Mouse (Mus musculus): Measurements from ENCODE around the gene Stxbp2.

Stxbp2 gene

DNA sequence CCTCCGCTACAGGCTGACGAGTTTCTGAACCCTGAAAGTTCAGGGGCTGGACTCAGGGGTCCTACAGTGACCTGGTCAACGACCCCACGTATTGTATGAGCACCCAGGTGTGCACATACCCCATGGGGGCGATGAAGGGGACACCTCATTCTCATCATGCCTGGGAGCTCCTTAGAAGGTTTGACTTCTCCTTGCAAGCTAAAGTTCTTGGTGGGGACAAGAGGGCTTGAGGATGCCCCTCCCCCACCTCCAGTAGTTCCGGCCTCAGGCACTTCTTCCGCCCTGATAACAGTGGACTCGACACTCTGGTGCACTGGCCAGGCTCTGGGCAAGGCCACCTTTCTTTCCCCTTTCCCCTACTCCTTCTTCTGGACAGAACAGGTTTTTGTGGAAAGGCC lies 722 bp downstream of the Stxbp2 start:
- peak; percentile 33 for DNase-seq (ENCODE audit: low read depth, low spot score)

DNA sequence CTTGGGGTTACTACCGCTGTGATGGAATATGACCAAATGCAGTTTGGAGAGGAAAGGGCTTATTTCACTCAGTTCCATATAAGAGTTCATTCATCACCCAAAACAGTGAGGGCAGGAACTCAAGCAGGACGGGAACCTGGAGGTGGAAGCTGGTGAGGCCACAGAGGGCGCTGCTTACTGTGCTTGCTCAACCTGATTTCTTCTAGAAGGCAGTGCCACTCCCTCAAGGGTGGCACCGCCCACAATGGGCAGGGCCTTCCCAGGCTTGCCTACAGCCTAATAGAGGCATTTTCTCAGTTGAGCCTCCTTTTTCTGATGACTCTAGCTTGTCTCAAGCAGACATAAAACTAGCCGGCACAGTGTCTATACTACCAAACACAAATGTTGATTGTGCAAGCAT lies 15.0 kb downstream of the Stxbp2 start:
- peak; percentile 85 for DNase-seq (ENCODE audit: low read depth, low spot score)

DNA sequence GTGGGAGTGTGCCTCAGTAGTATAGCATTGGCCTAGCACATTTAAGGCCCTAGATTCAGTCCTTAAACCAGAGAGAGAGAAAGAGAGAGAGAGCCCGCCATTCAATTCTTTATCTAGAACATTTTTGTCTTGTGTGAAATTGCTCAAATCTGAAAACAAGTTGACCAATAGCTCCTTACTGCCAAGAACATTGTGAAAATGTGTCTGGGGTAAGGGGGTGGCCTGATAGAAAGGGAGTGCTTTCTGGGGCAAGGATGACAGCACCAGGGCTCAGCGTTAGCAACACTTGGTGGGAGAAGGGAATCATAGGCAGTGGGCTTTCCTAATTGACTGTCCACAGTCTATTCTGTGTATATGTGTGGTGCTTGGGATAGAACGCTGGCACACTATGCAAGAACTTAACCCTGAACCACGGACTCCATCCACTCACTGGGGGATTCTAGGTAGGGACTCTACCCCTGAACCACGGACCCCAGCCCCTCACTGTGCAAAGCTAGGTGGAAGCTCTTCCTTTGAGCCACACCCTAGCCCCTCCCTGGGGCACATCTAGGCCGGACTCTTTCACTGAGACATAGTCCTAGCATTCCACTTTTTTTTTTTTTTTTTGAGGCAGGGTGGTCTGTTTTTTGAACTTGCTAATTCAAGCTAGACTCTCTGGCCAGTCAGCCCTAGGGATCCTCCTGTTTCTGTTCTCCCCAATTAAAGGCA lies 16.2 kb downstream of the Stxbp2 start:
- DNase-seq (ENCODE audit: low read depth, low spot score) = no peak

DNA sequence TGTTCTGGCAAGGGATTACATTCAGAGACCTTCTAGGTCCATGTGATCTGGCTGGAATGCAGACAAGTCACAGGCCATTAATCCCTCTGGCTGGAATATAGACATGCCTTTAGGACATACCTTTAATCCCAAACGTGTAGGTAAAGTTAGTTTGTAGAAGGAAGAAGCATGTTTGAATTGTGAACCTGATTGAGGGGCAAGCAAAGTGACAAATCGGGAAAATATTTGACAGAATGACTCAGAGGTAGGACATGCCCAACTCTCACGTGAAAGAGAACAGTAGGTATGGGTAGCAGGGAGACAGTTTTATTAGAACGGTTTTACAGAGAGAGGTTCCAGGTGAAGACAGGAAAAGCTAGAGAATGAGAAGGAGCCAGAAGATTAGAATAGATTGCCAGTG lies 16.8 kb downstream of the Stxbp2 start:
- DNase-seq (ENCODE audit: low read depth, low spot score) = no peak

DNA sequence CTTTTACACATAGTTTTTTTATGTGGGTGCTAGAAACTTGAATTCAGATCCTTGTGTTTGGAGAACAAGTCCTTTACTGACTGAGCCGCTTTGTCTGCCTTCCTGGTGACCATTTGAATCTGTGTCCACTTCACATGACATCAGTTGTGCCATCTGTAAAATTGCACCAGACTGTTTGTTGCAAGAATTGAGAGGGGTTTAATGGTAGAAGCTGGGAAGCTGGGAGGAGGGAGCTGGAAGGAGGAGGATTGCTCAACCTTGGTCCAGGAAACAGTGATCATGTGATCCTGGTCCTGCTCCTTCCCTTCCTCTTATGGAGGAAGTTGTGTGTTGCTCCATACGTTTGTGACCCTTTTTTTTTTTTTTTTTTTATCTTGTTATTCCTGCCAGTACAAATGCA lies 17.5 kb downstream of the Stxbp2 start:
- DNase-seq (ENCODE audit: low read depth, low spot score) = no peak

DNA sequence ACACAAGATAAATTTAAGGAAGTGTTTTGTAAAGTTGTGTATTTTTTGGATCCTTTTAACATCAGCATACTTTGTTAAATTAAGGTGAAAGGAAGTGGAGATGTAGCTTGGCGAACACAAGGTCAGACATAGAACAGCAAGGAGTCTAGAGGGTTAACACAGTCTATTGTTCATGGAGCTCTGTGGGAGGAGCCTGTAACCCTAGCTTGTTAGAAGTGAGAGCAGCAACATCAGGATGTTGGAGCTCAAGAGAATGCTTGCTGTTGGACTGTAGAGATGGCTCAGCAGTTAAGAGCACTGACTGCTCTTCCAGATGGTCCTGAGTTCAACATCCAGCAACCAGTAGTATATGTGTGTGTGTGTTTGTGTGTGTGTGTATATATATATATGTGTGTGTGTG lies 18.2 kb downstream of the Stxbp2 start:
- DNase-seq (ENCODE audit: low read depth, low spot score) = peak; percentile 80

DNA sequence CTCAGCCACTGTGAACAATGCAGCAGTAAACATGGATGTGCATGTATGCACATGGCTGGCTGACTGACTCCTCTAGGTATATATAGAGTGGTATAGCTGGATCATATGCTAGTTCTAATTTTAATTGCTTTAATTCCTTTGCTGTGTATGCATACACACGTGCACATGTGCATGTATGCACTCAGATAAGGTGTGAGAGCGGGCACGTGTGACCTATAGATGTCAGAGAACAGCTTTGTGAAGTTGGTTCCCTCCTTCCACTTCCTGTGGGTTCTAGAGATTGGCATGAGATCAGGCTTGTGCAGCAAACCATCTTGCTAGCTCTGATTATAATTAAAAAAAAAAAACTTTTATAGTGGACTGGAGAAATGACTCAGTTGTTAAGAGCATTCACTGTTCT lies 22.1 kb downstream of the Stxbp2 start:
- DNase-seq (ENCODE audit: low read depth, low spot score) = no peak

DNA sequence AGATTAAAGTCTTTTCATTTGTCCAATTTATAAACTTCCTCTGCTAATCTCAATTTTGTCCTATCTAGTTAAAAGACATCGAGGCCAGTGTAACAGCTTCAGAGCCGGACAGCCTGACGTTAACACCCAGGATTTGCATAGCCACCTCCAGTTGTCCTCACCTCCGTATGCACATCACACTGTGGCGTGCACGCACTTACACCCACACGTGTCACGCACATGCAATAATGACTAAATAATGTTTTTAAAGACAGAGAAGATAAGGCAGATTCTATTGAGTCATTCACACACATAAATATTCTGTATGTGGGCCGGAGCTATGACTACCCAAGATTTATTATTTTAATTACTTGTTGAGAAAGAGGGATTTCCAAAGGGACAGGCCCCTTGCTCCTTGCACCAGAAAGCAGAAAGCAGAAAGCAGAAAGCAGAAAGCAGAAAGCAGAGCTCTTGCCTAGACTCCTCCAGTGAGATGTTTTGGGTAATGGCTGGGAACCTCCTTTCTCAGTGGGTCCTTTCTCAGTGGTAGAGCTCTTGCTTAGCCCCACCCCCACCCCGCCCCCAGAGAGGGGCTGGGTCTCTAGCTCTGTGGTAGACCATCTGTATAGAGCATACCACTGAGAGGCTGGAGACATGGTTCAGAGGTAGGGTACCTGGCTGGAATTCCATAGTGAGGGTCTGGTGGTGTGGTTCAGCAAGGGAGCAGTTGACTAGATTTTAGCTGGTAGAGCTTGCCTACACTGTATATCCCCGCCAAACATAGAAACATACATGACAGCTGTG lies 24.2 kb downstream of the Stxbp2 start:
- DNase-seq (ENCODE audit: low read depth, low spot score) = peak; percentile 56

DNA sequence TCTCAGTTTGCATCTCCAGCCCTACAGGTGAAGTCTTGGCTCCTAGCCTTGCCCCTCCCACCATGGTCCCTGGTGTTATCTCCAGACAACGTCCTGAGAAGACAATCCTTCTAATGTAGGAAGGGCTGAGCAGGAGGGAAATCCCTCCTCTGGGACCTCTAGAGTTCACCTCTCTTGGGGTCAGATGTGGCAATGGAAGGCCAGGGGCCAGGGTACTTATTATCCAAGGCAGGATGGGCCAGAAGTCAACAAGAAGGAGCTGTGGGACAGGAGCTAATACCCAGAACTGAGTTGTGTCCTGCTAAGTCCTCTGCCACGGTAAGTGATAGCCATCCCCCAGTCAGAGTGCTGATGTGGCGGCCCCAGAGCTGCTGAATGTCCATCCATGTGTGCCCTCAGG lies 24.8 kb downstream of the Stxbp2 start, which contains the start of gene Retn:
Gene Retn (plus strand): TSS at position 245 of the 400 bp plus-strand sequence.
- no peak for DNase-seq (ENCODE audit: low read depth, low spot score)

DNA sequence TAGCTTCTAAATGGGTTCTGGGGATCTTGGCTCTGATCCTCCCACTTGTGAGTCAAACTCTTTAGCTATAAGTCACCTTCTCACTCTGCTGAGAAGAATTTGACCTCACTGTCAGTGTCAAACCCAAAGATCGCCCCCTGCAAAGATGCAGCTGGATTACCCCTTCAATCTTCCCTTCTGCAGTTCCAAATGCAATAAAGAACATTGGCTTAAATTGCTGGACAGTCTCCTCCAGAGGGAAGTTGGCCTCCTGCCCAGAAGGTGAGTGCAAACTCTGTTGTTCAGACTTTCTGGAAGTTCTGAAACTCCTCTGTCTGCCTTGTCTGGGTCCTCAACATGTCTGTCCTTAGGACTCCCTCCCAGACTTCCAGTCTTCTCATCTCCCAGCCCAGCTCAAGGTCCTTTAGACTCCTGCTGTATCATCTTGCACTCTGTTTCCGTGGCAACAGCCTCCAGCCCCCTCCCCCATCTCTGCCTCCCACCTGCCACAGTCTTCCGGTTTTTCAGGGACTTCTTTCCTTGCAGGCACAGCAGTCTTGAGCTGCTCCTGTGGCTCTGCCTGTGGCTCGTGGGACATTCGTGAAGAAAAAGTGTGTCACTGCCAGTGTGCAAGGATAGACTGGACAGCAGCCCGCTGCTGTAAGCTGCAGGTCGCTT lies 26.1 kb downstream of the Stxbp2 start:
- DNase-seq (ENCODE audit: low read depth, low spot score) = peak; percentile 48

DNA sequence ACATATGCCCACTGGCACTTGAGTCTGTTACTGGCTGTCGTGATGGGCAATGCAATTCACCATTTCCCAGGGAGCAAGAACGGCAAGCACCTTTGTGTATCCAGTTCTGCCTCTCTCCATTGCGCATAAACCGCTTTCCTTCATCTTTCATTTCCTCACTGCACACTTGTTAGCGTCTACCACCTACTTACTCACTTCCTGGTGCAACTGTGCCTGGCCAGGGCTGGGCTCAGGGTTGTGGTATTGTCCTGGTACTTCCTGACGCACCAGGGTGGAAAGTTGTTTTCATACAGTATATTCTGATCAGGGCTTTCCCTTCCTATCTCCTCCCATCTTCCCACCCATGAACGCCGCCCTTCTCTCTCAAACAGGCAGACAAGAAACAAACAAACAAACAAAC lies 30.1 kb downstream of the Stxbp2 start:
- DNase-seq (ENCODE audit: low read depth, low spot score) = no peak

DNA sequence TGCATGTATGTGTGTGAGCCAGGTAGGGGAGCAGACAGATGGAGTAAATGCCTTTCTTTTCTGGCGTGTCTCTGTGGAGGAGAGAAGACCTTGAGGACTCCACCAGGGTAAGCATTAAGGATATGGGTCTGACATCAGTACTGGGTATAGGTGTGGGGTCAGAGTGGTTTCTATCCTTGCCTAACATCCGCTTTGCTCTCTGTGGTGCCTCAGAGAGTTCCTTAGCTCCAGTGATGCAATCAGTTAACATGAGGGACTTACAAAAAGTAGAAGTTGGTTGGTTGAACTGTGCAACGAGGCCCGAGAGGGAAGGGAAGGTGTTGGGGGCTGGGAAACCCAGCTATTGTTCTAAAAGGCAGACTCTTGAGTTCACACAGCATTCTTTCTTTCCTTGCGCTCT lies 33.6 kb downstream of the Stxbp2 start:
- DNase-seq (ENCODE audit: low read depth, low spot score) = no peak

DNA sequence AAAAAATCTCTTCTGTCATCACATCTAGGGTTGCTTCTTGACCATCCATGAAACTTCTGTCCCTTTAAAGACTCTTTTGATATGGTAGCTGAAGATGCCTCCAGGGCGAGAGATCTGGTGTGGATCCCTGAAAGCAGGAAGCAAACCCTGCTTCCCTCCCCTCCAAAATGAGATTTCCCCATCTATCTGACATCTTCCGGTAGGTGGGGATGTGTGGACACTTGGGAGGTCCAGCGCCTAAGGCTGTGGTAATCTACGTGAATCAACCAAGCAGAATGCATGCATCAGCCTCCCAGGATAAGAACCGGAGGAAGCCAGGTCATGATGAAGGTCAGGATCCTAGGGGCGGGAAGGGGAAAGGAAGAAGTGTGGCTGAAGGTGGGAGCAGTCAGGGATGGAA lies 34.8 kb downstream of the Stxbp2 start, which contains the start of gene Mcemp1:
Gene Mcemp1 (plus strand): TSS at position 248 of the 400 bp plus-strand sequence.
- DNase-seq (ENCODE audit: low read depth, low spot score) = no peak

DNA sequence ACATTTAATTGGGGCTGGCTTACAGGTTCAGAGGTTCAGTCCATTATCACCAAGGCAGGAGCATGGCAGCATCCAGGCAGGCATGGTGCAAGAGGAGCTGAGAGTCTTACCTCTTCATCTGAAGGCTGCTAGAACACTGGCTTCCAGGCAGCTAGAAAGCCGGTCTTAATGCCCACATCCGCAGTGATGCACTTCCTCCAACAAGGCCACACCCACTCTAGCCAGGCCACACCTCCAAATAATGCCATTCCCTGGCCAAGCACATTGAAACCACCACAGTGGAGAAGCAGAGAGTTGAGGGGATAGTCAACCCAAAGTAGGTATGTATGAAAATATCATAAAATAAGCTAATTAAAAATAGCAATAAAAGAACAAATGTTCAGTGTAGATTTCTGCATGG lies 39.6 kb downstream of the Stxbp2 start:
- peak; percentile 72 for DNase-seq (ENCODE audit: low read depth, low spot score)

DNA sequence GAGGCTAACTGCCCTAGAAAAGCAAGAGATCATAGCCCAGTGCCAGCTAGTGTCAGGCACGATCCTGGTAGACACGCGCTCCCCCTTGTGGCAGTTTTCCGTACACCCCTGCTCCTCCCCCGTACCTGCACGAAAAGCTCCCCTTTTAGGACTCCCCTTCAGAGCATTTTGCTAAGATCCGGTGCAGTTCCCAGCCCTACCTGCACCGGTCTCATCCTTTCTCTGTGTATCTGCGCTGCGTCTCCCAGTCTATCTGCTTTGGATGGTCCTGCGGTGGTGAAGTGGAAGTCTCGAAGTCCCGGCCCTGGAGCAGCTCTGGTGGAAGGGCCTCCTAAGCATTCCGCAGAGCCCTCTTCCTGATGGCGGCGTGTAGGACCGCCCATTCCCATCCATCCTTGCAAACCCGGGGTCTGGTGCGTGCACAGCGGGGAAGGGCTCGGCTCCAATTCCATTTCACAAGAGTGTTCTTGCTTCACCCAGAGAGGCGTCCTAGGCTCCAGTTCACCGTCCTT lies 41.3 kb downstream of the Stxbp2 start, which contains the start of gene Fcor:
Gene Fcor (minus strand): TSS at position 383 of the 512 bp plus-strand sequence.
- peak; percentile 95 for DNase-seq (ENCODE audit: low read depth, low spot score)

DNA sequence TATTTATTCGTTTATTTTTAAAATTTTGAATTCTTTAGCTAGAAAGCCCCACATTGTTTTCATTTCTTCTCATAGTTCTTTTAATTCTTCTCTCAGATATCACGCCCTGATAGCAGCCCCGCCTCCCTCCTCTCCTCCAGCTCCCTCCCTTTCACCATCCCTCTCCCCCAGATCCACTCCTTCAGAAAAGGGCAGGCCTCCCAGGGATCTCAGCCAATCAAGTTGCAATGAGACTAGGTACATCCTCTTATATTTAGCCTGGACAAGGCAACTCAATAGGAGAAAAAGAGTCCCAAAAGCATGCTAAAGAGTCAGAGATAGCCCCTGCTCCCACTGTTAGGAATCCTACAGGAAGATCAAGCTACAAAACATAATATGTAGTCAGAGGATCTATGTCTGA lies 43.9 kb downstream of the Stxbp2 start:
- DNase-seq (ENCODE audit: low read depth, low spot score) = no peak

DNA sequence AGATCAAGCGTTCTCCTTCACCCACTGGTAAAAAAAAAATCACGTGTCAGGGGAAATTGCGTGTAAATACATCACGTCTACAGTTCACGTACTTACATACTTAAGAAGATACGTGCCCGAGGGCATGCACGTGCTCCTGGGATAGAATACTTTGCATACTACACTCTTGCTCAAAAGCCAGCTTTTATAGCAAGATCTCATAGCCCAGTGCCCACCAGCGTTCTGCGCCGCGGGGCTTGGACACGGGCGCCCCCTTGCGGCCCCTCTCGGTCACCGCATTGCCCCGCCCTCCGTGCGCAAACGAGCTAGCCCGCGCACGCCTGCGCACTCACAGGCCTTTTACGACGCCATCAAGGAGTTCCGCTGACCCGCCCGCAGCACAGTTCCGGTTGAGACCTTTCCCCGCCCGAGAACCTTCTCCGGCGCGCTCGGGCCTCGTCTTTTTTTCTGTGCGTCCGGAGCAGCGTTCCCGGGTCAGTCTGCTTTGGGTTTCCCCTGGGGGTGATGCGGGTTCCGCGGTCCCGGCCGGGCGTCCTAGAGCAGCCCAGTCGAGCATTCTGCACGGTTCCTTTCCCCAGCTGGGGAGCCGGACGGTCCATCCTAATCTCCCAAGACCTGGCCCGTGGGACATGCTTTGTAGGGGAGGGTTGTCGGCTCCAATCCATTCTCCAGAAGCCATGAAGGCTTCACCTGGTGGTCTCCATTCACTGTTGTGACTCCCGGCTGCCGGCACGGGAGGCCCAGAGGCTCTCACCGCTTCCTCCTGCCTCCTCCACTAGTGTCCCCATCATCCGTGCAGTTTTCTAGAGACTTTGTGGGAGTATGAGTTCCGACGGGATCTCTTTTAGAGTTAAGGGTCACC lies 45.6 kb downstream of the Stxbp2 start, which contains the start of gene Trappc5:
Gene Trappc5 (plus strand): TSS at position 169 of the 862 bp plus-strand sequence.
- DNase-seq (ENCODE audit: low read depth, low spot score) = peak; percentile 95

DNA sequence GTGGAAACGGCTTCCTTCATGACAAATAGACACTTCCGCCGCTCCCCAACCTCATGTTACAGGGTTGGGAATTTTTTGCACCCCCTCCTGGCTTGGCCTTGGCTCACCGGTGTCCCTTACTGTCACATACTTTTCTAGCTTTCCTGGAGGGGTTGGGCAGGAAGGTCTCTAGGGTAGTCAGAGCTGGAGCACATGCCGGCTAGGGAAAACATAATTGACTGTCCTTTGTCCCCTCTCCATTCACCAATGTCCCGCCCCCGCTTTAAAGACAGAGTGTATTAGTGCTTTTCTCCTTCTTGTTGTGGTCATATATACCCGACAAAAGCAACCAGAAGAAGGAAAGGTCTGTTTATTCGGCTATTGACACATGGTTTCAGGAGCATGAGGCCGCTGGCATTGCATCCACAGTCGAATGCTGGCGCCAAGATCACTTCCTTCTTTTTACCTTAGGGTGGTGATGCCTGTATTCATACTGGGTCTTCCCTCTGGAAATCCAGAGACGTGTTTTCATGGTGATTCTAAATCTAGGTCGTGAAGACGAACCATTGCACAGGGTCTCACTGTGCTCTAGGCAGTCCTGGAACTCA lies 46.3 kb downstream of the Stxbp2 start:
- no peak for DNase-seq (ENCODE audit: low read depth, low spot score)

DNA sequence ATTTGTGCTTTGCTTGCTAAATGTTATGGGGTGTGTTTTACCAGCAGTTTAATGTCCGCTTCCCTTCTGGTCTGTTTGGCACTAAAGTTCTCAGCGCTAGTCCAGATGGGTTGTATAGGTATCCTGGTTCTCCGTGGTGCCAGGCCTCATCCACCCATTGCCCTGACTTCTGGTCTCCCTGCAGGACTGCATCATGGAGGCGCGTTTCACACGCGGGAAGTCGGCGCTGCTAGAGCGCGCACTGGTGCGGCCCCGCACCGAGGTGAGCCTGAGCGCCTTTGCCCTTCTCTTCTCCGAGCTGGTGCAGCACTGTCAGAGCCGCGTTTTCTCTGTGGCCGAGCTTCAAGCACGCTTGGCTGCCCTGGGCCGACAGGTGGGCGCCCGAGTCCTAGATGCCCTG lies 48.1 kb downstream of the Stxbp2 start:
- DNase-seq (ENCODE audit: low read depth, low spot score) = peak; percentile 22

DNA sequence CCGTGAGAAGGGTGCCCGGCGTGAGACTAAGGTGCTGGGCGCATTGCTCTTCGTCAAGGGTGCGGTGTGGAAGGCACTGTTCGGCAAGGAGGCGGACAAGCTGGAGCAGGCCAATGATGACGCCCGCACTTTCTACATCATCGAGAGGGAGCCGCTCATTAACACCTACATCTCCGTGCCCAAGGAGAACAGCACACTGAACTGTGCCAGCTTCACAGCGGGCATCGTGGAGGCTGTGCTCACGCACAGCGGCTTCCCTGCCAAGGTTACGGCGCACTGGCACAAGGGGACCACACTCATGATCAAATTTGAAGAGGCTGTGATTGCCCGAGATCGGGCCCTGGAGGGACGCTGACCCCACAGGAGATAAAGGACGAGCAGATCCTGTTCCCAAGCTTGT lies 48.5 kb downstream of the Stxbp2 start:
- no peak for DNase-seq (ENCODE audit: low read depth, low spot score)

DNA sequence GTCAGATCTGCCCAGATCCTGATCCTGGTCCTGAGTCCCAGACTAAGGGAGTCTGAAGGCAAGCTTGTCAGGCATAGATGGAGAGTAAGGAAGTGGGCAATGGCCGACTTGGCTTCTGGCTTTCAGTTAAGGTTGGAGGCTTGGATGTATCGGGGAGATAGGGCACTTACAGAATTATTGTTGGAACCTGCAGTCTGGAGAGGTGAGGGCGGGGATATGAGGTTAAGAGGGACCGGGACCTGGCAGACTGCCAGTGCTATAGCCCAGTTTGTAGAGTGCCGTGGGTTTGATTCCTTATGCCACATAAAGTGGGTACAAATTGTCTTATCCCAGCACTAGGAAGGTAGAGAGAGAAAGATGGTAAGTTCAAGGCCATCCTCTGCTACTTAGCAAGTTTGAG lies 48.9 kb downstream of the Stxbp2 start:
- no peak for DNase-seq (ENCODE audit: low read depth, low spot score)
